Mouse (Mus musculus) embryo, embryonic 11 days (tissue): Measurements from ENCODE around the gene Kifc3.
"Not testable (repeated sequence)": the region's sequence is repeated elsewhere in the genome, so short reads cannot be mapped to it uniquely, and the experiment has no call there.

Experiments
- DNase-seq: peaks from one replicate; pipeline ENCODE4 v3.0.0-alpha.2; 2015

The Kifc3 gene

DNA sequence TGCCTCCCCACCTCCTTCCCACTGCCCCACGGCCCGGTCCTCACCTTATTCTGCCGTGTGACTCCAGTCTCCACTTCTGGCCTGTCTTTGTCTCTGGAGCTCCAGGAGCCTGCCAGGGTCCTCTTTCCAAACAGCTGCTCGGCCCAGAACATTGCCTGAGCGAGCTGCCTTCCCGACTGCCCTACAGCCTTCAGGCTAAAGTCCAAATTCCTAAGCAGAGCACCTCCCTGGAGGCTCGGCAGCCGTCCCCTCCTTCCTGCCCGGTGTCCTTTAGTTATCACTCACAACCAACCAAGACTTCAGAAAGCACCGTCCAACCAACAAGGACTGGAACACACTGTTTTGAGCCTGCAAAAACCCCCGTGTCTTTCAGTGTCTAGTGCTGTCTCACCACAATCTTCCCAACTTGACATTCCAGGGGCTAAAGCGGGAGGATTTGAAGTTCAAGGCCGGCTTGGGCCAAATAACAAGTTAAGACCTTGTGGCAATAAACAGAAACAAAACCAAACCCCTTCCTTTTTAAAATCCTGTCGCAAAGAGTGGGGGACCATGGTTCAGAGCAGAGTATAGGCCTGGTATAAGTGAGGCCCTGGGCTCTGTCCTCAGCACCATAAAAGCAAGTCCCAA, at the start of gene Kifc3:
Gene Kifc3, minus strand, starts transcription at position 164 of the 627 bp plus-strand sequence.
- DNase-seq, result no peak

- peak; percentile 29 for DNase-seq
Measured at GRCm38 (mm10) chr8:95252056-95252455, 49.4 kb upstream of the Kifc3 start.

GRCm38 (mm10) chr8:95249847-95250246, 47.2 kb upstream of the Kifc3 start:
- no peak for DNase-seq

DNA sequence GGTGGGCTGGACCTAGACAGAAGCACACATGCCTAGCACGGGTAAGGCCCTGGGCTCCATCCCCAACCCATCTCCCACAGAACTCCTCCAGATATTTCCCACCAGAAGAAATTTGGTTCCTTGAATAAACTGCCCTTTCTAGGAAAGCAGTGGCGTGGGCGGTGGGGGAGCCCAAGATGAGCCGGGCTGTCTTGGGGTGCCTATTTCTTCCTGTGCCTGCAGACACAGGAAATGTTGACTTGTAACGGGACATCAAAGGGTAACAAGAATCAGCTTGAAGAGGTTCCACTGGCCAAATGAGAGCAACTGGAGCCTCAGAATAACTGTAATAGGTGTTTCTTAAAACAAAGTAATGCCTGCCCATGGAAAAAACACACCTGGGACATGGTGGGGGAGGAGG, 44.7 kb upstream of the Kifc3 start:
- DNase-seq, result no peak

GRCm38 (mm10) chr8:95245180-95245579, 42.6 kb upstream of the Kifc3 start:
- peak; percentile 34 for DNase-seq

- no peak for DNase-seq
Measured at GRCm38 (mm10) chr8:95243853-95244252, 41.2 kb upstream of the Kifc3 start.

- DNase-seq, result peak; percentile 64
Measured at GRCm38 (mm10) chr8:95242826-95243571, 40.4 kb upstream of the Kifc3 start.

DNA sequence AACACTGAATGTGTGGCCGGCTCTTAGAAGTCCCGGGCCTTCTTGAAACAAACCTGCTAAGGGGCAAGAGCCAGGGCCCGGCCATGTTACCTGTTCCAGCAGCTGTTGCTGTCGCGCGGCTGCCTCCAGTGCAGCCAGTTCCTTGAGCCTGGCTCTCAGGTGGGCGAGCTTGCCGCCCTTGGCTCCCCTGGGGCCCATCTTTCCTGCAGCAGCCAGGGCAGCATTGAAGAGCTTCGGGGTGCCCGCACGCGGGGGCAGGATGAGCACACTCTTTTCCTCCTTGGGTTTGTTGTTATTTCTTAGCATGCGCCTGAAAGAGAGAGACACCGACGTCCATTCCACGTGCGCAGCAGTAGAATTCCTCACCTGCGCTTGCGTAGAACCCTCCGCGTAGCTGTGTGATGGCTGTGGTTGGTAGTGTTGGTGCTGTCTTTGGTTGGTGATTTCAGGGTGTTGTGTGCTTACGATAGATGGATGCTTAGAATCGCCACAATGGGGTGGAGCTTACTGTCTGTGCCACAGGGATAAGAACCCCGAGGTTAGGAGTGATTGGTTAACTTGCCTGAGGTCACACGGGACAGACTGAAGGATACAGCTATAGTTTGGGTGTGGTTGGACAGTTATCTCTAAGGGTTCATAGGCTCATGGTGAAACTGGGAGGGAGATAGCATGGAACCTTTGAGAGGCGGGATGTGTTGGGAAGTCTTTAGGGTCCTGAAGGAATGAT, 39.6 kb upstream of the Kifc3 start:
- DNase-seq, result no peak

DNA sequence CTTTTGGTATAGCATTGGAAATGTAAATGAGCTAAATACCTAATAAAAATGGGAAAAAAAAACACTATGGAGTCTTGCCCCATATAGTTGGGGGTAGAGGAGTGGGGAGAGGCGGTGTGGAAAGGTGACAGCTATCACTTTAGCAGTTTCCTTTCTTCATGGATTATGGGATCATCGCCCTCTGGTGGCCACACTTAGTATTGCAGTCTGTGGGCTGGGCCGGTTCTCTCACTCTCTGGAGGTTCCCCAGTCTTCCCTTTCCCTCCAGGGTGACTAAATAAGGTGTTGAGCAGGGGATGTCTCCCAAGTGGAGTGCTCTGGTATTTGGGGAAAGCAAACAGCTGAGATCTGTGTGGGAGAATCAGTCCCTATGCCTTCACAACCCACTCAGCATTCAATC, 33.1 kb upstream of the Kifc3 start:
- peak; percentile 64 for DNase-seq

DNA sequence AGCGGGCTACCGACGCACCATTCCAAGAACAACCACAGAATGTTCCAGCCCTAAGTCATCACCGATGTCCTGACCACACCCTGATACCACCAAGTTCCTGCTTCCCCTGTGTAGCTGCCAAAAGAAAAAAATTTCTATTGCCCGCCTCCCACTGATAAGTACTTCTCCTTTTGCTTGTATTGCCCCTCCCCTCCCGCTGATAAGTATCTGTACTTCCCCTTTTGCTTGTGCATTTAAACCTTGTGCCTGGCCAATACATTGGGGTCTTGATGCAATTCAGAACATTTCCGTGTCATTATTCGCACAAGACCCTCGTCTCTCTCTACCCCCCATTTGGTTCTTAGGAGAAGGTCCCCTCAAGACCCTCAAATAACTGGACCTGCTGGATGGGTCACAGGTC, 27.5 kb upstream of the Kifc3 start:
- not testable (repeated sequence) for DNase-seq

DNA sequence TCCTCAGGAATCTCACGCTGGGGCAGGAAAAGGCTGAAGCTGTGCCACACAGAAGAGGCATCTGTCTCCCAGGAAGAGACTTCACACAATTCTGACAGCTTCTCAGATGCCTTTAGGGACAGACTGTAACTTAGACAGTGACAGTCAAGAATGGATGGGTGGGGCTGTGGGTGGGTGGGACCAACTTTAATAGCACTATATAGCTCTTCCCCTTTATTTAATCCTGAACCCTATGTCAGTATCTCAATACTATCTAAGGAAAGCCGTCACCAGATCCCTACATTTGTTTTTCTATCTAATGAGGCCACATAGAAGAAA, 24.5 kb upstream of the Kifc3 start:
- DNase-seq, result no peak

DNA sequence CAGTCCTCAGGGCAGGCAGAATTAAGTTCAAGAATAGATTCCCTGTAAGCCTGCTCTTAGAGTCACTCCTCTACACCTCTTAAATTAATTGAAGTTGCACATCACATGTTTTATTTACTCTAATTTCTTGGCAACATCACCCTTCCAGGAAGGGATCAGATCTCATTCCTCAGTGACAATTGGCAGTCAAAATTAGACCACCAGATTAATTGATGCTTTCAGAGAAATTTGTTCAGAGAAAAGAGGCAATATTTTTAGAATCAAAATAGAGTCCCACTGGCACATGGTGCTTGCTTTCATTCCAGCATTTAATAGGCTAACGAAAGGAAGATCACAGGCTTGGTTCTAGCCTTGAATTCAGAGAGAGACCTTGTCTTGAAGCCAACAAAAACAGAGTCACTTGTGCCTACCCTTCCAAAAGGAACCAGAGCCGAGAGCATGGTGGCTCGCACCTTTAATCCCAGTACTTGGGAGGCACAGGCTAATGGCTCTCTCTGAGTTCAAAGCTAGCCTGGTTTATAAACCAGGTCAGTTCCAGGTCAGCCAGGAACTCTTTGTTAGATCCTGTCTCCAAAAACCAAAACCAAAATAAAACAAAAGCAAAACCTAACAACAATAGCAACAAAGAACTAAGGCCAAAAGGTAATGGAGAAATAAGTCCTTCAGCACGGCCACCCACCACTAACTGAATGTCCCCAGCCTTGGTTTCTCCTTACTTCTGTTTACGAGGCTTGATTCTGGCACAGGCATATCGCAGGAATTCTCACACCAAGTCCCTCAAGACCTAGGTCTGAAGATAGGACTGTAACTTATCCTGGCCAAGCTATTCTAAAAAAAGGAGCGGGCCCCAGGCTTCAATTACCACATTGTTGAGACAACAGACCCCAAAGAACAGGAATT, 23.9 kb upstream of the Kifc3 start:
- DNase-seq, result peak; percentile 20

- DNase-seq, result no peak
Measured at GRCm38 (mm10) chr8:95223969-95224368, 21.4 kb upstream of the Kifc3 start.

DNA sequence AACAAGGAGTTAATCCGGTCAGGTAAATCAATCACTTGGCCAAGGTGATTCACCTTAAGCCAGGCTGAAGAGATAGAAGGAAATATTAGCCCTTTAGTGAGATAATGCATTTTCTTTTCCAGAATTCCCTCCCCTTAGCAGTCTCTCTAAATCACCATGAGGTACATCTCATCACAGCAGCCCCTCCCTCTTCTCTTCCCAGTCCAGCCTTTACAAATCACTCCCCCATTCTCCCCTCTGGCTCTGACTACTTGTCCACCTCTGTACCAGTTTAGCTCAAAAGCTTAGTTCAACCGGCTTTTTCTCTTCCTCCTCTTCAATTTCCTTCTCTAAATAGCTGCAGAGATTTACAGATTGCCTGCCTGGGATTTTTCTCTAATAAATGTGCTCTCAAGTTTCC, 18.4 kb upstream of the Kifc3 start:
- DNase-seq, result no peak

- no peak for DNase-seq
Measured at GRCm38 (mm10) chr8:95220571-95220998, 18.0 kb upstream of the Kifc3 start.

DNA sequence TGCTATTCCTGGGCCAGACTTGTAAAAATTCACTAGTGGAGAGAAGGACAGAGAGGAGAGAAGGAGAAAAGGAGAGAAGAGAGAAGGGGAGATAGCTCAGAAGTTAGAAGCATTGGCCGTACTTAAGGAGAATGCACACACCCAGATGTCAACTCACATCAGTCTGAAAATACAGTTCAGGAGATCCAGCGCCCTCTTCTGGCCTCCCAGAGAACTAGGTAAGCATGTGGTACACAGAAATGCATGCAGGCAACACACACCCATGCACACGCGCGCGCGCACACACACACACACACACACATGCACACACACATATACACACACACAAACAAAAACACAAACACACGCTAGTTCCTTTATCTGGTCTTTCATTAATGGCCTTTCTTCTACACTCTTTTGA, 17.0 kb upstream of the Kifc3 start:
- DNase-seq, result no peak

DNA sequence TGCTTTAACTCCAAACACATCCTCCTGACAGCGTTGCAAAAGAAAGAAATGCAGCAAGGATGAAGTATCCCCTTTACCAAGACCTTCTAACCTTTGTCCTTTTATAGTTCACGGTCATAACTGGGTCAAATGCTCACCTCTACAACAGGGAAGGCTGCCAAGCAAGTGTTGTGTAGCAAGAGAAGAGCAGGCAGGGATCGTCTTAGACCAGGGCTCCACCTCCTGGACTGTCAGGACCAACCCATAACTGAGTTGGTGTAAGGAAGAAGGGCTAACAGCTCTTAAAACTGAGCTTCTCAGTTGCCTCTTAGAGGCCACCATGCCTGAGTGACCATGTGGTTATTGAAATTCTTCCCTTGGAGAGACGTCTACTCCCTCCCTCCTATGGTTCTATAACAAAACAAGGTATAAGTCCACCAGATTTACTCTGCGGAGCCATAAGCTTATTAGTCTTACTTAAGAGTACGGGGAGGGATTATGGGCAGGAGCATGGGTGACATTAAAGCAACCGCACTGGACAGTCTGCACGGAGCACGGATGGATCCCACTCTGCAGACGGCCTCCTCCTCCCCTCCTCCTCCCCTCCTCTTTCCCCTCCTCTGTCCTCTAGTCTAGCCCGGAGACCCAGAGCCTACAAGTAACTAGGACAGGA, 13.2 kb upstream of the Kifc3 start:
- DNase-seq, result no peak

GRCm38 (mm10) chr8:95209924-95210323, 7.3 kb upstream of the Kifc3 start:
- no peak for DNase-seq

DNA sequence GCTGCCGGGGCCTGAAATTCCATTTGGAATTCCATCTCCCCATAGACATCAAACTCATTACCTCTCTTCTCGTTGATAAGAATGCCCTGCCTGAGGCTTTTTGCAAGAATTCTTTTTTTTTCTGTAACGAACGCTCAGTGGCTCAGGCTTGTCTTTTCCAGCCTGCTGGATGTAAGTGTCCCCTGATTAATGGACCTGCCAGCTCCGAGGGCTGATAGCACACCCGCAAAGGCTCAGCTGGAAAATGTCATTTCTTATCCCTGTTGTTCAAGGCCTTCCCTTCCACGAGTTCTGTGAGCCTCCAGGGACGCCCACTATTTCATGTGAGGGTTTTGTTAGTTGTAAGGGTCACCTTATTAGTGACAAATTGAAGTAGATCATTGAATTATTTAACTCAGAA, 3.3 kb upstream of the Kifc3 start:
- peak; percentile 57 for DNase-seq

GRCm38 (mm10) chr8:95204039-95204380, 1.4 kb upstream of the Kifc3 start:
- peak; percentile 82 for DNase-seq

DNA sequence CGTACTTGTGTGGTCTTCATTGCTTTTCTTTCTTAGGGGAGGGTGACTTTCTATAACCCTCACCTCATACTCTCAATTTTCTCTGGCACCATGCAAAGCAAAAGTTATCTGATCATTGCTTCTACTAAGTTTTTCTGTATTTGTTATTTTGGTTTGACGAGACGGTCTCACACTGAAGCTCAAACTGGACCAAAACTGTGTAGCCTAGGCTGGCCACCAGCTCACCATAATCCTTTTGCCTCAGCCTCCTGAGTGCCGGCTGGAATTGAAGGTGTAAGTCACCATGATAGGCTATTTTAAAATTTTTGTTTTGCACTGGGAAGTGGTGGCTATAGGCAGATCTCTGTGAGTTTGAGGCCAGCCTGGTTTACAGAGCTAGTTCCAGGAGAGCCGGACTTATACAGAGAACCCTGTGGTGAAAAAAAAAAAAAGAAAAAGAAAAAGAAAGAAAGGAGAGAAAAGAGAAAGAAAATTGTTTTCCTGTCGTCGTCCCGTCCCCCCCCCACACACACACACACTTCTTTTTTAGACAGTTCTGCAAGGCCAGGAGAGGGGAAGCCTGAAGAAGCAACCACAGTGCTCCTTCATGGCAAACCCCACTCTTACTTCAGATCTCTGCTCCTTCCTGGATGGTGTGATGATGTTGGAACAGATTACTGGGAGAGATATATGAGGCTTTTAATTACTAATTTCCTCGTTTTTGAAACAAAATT, 870 bp upstream of the Kifc3 start:
- DNase-seq, result no peak

DNA sequence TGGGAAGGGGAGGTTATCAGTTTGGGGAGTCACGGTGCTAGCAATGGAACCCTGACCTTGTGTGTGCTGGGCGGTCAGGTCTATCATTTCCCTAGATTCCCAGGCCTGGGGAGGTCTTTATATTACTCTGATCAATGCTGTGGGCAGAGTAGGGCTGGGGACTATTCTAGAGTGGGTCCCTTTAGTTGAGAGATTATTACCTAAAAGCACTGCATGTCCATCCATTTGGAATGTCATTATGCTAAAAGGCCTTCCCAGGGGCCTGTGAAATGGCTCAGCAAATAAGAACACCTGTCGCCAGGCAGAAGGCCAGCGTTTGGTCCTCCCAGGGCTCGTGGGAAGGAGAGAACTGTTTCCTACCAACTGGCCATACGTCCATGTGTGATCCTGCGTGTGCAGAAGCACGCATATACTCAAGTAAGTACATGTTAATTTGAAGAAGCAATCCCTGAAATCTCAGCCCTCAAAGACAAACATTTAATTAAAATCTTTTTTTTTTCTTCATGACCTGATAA, 499 bp downstream of the Kifc3 start:
- no peak for DNase-seq
